Mouse (Mus musculus) layer of hippocampus, postnatal 14 days (tissue): ENCODE data around the gene Gm20708. TPM values are rescaled to one million over a fixed set of nuclear protein-coding genes. Genes with fewer than 3 reads are reported as not detected.

Experiments used
- DNase-seq, 2 experiments: peaks; one replicate each; pipeline ENCODE4 v3.0.0; 2021 to 2022; ENCODE audit warnings: low spot score in 2 of 2, mixed read lengths in 1 of 2
- total RNA-seq, 2 experiments: library from RNA; stranded (reverse); gene quantifications; 2 replicates each; pipeline ENCODE4 v1.2.3; 2021

Gene Gm20708
- total RNA-seq, 2 experiments from 2014 or later: 2.8 to 3.2 TPM

GRCm38 (mm10) chr11:117888853-117889822 is 79.7 kb downstream of the Gm20708 start:
- no peak for DNase-seq

Other genes starting within 250 kb of the Gm20708 start
- gene Tnrc6c, start 155.4 kb upstream of the Gm20708 start, total RNA-seq: 10 to 100 TPM; 61.8 to 67.9 TPM
- 1 to 10 TPM in 1 of 2 experiments, under 1 TPM in 1; 0.88 to 1.6 TPM for gene Tmc8, start 27.6 kb upstream of the Gm20708 start, total RNA-seq
- gene Tmc6, start 27.5 kb upstream of the Gm20708 start, total RNA-seq: 1 to 10 TPM; 4.9 to 6.3 TPM
- under 1 TPM in 1 of 2 experiments, not detected in 1; 0.51 TPM for gene 6030468B19Rik, start 12.0 kb upstream of the Gm20708 start, total RNA-seq
- gene Syngr2, start within 50 bp of the Gm20708 start, total RNA-seq: 10 to 100 TPM; 15.2 to 15.4 TPM
- gene Afmid, start 16.3 kb downstream of the Gm20708 start, total RNA-seq: 1 to 10 TPM; 4.2 to 4.5 TPM
- 1 to 10 TPM; 1.6 to 3.3 TPM for gene Tk1, start 16.4 kb downstream of the Gm20708 start, total RNA-seq
- 1 to 10 TPM; 2.1 to 3.4 TPM for gene Birc5, start 39.6 kb downstream of the Gm20708 start, total RNA-seq
- not detected for gene Tmem235, start 51.1 kb downstream of the Gm20708 start, total RNA-seq
- gene Tha1, start 63.8 kb downstream of the Gm20708 start, total RNA-seq: 1 to 10 TPM; 3.1 to 3.5 TPM
- 1 to 10 TPM; 2.1 to 3.2 TPM for gene Socs3, start 160.4 kb downstream of the Gm20708 start, total RNA-seq
- 10 to 100 TPM; 65.4 to 66.9 TPM for gene Pgs1, start 176.6 kb downstream of the Gm20708 start, total RNA-seq